Mouse (Mus musculus) T-helper 2 cell (primary cell): ENCODE measurements around the gene Nrg3.

Experiments used
- in situ Hi-C: fragments of 300-600 bp; cut with MboI, MseI; formaldehyde crosslinking; loops from one replicate; pipeline ENCODE4 v1.15.1; 2025; ENCODE audit warnings: high pct_unique_total_duplicates

Gene Nrg3

DNA sequence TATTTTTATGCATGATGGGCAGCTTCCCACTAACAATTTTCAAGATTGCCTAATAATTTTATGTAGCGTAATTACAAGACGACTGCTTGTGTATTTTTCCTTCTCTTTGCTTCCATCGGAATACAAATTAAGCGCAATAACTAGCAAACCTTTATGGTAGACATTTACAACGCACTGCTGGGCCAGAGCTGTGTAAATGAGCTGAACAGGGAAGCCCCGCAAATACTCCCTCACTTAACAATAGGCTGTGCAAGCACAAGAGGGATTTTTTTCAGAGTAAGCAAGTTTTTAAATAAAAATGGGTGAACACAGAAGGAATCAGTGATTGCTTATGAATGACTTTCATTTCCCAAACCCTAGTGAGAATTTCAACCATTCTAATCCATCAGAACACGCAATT, 513.5 kb downstream of the Nrg3 start:
- in situ Hi-C loops, result no loop called here

DNA sequence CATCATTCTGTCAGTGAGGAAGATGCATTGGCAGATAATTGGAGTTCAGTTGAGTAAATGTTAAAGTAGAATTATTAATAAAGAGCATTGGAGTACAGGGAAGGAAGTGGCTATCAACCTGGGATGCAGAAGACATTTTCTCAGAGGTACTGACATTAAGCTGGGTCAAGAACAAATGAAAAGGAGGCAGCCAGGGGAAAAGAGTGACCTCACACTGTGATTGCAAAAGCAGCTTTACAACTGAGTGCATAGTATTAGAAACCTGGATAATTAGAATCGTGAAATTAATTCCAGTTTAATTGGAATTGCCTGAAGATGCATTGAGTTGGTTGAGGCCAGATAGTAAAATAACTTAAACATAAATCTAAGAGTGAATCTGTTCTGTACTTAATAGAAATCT, 535.4 kb downstream of the Nrg3 start:
- in situ Hi-C loops, result no loop called here

DNA sequence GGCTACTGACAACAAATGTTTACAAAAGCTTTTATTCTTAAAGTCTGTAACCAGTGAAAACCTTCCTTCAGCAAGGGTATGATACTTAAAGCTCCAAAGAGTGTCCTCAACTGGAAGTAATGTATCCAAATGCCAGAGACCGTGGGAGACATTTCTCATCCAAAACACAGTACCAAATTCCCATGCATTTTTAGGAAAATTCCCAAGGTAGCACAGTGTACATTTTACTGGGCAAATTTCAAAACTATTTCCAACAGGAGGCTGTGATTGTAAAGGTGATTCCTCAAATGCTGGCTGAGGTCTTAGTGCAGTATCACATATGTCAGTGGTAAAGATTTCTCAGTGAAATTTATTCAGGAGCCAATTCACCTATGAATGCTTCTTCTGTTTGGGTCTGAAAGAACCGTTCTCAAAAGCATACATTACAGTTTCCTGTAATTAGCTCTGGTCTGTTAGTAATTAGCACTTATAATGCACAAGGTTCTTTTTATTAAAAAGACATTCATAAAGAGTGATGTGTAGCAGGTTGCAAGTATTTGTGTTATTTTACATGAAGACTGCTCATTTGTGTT, 536.3 kb downstream of the Nrg3 start:
- in situ Hi-C loops, result no loop called here

DNA sequence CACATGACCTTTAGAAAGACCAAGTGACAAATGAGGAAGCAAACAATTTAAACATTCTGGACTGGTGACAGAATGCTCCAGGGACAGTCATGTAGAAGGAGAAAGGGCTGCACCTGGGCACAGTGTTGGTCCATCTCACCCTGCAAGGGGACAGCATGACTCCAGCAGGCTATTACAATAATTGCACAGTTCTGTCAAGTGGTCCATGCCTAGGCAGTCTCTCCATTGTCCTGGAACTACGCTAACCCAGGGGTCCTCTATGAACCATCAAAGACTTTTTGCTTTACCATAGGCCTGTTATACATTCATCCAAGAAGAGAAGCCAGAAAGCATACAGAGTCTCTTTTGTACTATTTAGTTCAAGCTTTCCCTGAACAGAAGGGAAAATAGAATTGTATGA, 549.2 kb downstream of the Nrg3 start:
- in situ Hi-C loops, result no loop called here

DNA sequence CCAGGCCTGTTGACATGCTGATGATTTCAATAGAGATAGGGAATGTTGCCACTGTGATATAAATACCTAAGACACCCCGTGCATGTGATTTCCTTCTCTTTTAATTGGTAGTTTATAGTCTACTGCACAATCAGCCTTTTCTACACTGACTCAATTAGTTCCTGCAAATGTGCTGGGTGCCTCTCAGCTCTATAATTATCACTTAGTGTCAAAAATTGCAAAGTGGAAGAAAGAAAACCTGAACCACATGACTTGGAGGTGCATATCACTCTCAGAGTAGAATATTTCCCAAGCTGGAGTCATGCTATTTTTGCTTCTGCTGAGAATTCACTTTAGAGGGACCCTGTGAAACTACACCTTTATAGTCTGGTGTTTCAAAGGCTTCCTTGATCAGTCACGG, 552.1 kb downstream of the Nrg3 start:
- in situ Hi-C loops, result no loop called here

DNA sequence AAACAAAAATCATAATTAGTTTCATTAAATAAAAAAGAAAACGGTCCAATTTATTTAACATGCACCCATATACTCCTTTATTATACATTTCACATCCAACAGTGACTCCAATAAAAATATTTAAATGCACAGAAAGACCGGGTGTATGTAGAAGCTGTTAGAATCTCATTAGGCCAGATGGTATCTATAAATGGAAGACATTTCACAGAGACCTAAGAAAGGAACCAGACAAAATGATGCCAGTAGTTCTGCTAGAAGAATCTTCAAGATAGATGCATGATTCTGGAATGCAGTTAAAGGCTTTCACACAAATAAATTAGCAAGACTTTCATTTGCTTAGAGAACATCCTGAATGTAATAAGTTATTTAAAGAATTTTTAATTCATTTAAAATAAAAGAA, 602.3 kb downstream of the Nrg3 start:
- in situ Hi-C loops, result no loop called here

DNA sequence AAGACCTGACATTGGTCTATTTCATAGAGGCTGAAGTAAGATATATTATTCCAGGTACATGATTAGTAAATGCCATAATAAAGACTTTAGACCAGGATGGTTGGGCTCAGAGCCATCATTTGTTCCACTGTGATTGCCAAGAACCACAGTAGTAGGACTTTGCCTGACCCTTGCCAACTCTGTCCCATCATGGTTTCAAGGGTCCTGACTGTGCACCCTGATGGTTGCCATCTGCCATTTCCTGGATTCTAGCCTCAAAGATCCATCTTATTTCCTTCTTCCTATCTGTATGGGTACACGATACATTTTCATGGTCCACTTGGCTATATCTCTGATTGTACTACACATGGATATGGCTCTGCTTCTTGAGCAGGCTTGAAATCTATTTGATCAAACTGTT, 625.3 kb downstream of the Nrg3 start:
- in situ Hi-C loops, result no loop called here

DNA sequence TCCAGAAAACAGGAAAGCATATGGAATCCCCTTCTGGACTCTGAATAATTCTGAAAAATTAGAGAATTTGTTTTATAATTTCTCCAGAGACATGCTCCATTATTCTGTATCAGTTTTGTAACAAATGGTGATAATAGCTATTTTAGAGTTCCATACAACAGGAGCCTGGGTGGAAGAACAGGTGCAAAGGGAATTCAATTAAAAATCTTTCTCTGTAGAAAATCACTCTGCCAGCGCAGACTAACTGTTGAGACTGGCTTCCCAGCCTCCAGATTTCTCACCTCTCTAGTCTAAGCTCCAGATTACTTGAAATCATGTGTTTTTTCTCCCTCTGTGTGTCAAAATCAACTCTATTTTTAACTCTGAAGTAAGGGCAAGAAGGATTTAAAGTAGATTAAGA, 625.8 kb downstream of the Nrg3 start:
- in situ Hi-C loops, result no loop called here

DNA sequence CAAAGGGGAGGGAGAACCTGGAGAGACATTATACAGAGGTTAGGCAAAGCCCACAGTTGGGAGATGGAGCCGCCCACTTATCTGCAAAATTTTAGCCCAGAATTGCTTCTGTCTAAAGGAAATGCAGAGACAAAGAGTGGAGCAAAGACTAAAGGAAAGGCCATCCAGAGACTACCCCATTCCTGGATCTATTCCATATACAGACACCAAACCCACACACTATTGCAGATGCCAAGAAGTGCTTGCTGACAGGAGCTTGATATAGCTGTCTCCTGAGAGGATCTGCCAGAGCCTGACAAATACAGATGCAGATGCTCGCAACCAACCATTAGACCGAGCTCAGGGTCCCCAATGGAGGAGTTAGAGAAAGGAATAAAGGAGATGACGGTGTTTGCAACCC, 637.9 kb downstream of the Nrg3 start:
- in situ Hi-C loops, result no loop called here

DNA sequence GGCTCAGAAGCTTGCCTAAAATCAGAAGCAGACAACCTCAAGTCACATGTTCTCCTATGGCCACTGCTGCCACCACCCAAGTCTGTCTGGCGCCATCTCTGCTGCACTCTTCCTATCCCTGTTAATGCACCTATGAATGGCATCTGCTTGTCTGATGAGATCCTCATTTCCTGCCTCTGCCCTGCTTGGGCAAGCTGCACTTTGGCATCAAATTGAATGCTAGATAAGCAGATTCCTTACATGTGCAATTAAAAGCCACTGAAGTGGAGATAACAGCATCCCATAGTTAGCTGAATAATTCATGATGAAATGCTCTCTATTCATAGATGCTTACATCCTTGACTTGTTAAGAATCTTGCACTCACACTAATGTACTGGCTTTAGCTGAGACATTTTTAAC, 648.0 kb downstream of the Nrg3 start:
- in situ Hi-C loops, result no loop called here

DNA sequence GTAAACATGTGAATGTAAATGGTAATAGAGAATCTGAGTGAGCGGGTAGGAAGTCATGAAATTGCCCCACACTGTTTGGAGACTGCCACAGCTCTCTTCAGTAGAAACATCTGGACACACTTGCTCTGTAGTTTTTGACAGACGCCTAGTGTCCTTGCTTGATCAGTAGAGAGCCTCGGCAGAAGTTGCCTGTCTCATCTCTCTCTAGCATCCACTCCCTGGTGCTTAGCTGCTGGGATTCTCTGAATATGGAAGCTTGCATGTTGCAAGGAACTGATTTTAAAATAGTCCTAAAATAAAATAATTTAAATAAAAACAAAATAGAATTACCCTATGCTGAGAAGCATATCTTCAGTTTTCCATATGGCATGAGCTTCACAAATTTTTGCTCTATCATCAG, 675.9 kb downstream of the Nrg3 start:
- in situ Hi-C loops, result no loop called here

DNA sequence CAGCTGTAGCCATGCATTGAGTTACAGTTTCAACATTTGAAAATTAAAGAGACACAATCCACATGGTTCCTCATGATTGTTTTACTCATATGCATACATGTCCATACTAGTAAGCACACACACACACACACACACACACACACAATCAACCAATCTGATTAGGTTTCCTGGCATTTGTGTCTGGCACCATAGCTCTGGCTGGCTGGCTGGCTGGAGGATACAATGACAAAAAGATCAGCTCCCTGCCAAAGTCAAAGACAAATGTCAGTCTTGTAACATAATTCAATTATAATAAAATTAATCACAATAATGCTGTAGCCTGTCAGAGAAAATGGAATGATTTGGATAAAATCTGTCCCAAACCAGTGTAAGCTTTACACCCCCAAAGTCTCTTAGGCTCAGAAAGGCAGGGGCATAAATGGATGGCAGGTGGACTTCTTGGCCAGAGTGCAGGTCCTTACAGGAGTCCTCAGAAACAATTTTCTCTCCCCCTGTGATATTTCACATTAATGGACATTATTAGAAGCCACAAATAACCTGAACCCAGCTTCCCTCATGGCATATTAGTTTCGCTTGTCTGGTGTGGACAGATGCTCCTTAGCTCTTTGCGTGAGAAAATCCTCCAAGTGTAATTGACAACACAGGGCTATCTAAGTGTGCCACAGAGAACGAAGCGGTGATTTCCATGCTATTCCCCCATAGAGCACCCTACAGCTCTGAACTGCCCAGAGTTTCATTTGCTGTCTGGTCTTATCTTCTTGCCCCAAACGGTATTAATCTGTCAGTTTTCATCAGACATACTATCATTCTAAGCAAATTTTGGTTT, 697.4 kb downstream of the Nrg3 start:
- in situ Hi-C loops, result no loop called here

DNA sequence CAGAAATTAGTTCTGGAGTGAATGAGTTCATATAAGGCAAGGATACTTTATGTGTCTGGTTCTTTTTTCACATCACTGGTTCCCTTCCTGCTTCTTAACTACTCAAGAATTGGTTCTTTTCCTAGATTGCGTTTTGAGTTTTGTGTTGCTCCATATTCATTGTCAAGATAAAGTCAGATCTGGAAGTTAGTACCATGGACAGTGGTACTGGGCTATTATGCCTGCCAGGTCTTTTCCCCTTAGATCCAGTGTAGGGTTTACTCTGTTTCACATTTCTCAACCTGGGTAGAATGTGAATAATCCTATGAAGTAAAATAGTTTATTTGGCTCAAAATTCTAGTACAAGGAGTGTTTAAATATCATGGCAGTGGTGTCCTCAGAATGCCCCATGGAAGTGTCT, 698.1 kb downstream of the Nrg3 start:
- in situ Hi-C loops, result no loop called here

DNA sequence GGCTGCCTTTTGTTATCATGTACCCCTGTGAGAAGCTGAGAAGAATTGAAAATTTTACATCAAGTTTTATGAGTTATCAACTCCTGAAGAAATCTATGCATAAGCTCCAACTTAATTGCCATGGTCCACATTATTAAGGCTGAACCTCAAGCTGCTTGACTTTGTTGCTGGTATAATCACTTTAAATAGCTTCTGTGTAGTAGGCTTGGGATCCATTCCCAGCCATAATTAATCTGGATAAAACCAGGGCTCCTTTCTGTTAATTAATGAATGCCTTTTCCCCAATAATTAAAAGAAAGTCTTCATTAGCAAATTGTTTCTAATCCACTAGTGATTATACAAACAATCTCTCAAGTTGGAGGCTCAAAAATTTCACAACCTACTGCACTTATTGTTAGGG, 742.4 kb downstream of the Nrg3 start:
- in situ Hi-C loops, result no loop called here

DNA sequence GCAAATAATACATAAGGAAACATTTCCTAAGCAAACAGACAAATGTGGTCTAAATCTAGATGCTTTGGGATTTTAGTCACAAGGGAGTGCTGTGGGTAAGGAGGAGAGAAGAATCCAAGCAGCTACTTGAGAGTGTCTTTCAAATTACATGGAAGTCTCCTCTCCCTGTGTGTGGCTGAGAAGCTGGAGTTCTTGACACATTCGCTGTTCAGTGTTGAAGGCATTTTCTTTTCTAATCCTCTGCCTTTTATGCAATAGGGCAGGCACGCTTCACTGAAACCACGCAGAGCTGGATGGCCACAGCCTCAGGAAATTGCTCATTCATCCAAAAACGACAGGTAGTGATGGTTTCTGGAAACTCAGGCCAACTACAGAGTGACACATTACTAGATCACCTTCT, 769.0 kb downstream of the Nrg3 start:
- in situ Hi-C loops, result no loop called here

DNA sequence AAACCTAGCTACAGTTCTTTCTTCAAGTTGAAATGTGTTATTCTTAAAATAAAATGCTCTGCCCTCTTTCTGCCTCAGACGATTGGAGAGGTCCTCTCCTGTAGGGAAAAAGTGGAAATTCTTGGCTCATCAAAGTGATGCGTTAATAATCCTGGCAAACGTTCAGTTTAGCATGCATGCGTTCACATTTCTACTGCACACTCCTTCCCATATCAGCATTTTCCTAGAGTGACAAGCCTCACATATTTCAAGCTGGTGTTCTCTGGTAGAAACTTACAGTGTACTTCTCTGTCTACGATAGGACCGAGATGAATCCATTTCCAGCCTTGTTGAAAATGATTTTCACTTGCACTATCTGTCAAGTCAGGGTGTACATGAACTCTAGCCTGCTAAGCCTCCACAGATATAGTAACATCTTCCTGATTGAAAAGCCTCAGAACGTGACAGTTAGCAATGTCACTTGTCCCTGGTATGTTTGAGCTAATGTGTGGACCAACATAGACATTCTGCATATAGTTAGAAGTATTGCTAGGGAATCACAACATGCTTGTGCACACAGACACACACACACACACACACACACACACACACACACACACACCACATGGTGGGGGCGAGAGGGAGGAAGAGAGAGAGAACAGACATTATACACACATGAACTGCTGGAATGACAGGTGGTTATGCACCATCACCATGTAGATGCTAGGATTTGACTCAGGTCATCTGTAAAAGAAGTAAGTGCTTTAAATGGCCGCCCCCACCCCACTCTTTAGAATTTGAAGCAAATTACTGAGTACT, 770.1 kb downstream of the Nrg3 start:
- in situ Hi-C loops, result no loop called here

DNA sequence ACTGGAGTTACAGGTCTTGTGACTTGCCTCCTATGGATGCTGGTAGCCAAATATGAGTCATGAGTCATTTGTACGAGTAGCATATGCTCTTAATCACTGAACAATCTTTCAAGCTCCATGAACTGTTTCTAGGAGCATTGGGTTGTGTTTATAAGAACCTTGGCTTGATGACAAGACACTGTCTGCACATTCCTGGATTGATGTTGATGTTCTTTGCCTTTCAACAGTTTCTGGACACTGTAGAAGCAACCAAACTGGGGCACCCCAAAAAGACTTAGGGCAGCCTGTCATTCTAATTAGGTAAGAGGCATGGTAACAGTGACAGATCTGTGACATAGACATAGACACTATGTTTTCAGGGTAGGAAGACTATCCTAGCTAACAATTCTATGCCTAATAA, 771.5 kb downstream of the Nrg3 start:
- in situ Hi-C loops, result no loop called here

DNA sequence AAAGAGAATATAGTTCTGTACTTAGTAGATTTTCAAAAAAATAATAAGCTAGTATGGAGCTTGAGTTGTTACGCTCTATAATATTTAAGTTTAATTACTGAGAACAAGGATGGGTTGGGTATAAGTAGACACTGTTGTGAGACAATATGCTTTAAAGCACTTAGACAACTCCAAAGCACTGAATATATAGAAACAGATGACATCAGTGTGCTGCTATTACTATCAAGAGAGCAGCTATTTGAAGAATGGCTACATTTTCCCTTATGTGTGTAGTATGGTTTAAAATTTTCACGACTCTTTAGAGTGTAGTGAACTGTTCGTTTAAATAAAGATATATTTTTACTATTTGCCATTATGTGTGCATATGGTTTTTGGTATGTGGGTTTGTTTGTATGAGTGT, 771.9 kb downstream of the Nrg3 start:
- in situ Hi-C loops, result no loop called here

DNA sequence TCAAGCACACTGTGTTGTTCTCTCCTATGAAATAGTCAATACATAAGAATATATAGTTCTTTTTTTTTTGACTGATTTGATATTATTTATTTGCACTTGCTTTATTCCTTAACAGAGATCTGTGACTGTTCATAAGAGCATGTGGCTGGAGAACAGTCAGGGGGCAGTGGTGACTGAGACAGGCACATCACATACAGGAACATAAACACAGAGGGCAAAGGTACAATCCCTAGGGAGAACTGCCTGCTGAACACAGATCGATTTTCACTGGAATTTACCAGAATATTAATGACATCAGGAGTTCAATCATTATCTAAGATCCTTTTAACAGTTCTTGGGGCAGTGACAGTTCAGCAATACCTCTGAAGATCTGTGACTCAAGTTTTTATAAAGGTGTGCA, 812.9 kb downstream of the Nrg3 start:
- in situ Hi-C loops, result no loop called here

DNA sequence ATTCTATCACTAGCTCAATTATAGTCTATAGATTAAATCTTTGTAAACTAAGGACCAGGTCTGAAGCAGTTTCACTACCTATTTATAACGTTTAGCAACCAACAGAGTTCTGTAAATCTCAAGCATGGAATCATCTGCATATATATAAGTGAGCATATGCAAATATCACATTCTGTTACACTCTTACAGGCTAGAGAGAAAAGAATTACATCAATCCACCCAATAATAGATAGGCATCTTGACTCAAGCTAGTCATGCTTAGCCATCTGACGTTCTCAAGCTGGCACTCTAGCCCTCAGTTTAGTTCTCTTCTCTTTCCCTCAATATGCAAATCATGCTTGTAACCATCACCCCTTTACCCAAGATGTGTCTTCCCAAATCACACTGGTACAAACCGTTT, 835.8 kb downstream of the Nrg3 start:
- in situ Hi-C loops, result no loop called here

DNA sequence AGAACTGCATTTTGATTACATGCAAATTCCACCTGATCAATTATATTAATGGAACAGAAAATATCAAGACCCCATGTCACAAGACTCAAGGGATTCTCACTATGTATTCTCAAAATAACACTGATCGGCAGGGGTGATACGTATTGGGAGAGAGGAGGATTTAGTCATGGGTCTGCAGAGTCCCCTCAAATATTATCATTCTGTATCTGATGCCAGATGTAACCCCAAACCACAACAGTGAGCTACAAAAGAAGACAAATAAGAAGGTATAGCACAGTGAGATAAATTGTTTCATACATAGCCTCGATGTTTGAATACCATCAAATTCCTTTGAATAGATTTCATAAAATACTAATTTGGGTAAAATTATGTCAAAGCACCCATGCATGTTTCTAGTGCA, 842.8 kb downstream of the Nrg3 start:
- in situ Hi-C loops, result no loop called here

DNA sequence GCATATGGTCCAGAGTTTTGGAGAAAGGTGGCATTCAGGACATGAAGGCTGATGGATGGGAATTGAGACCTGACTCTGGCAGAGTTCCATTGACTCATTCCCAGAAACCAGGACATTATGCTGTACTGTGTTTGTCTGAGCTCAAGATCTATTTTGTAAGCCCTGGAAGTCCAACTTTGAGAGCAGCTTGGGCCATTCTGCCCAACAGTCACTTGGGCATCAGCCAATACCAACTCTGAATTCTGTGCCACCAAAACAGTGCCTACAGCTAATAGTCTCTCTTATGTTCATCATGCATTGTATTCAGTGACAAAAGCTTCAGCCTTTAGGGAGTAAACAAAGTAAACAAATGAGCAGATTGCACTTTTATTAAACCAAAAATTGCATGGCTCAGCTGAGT, 843.2 kb downstream of the Nrg3 start:
- in situ Hi-C loops, result loop anchor here (10.0 kb wide), 1 partner anchor 745 kb away; no protein-coding TSS in a partner anchor
